ENCODE assay signal across 19 mouse cellular contexts in the genomic region with DNA sequence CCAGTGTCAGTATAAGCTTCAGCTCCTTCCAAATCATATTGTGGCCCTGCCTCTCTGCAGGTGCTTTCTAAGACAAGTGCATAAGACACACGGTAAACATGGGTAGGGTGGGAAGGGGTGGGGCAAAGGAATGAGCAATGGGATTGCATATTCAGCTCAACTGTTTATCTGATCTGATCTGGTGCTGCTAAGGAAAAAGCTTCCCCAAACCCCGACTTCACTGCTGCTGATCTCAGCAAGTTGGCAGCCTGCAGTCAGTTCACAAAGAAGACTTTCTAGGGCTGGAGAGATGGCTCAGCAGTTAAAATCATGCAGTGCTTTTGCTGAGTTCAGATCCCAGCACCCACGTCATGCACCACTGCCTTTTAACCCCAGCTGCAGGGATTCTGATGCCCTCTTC. TPM values are rescaled to one million over a fixed set of nuclear protein-coding genes. Genes with fewer than 3 reads are reported as not detected.
DNase-seq lines count a peak whose midpoint lies in the region; ATAC-seq lines count a peak whose summit lies in the region.
"Had no signal": no experiment of that assay in that cellular context is flagged by ENCODE, and none has a peak within 500 bp of the region (broad histone marks: within the 10 kb centered on the region; RNA-seq: fewer than 3 reads in every experiment).

No protein-coding gene starts in this region.

- no peak overlapping the region for H3K4me3 ChIP-seq in neural tube, embryonic 13.5 days
- H3K4me3 ChIP-seq in intestine, embryonic 15.5 days (replicated peaks), result no peak overlapping the region
- H3K4me3 ChIP-seq: heart, embryonic 12.5 days; limb, embryonic 12.5 days had no signal

- peak; percentile 95 for DNase-seq in heart, adult 11 months
- no peak for DNase-seq in heart, adult 8-10 months (ENCODE audit: low spot score)
- DNase-seq in neural tube, embryonic 10.5 days (ENCODE audit: extremely low spot score, low spot score), result no peak
- DNase-seq in layer of hippocampus, adult 8-10 months (ENCODE audit: low spot score in 2 of 2), result no peak
- no peak for DNase-seq in gastrocnemius, postnatal 14 days
- DNase-seq: adrenal gland, postnatal 14 days; B cell, adult 2 months; cerebellum, postnatal 14 days; gastrocnemius, postnatal 10 days; heart, postnatal 4 days; kidney, postnatal 25 days; layer of hippocampus, postnatal 36 days had no signal

- peak overlapping the region; percentile 80 for H3K27ac ChIP-seq in neural tube, embryonic 13.5 days (replicated peaks)
- peak overlapping the region; percentile 27; the same call in 1 of the 2 replicates for H3K27ac ChIP-seq in intestine, embryonic 15.5 days
- H3K27ac ChIP-seq: limb, embryonic 12.5 days had no signal

- H3K4me2 ChIP-seq in neural tube, embryonic 13.5 days, result no peak overlapping the region
- no peak overlapping the region for H3K4me2 ChIP-seq in intestine, embryonic 15.5 days (replicated peaks)
- H3K4me2 ChIP-seq: heart, embryonic 12.5 days; limb, embryonic 12.5 days had no signal

- H3K9me3 ChIP-seq in neural tube, embryonic 13.5 days, result no peaks in the 10 kb centered on the region
- no peaks in the 10 kb centered on the region for H3K9me3 ChIP-seq in intestine, embryonic 15.5 days
- H3K9me3 ChIP-seq: heart, embryonic 12.5 days; limb, embryonic 12.5 days had no signal

- no peaks in the 10 kb centered on the region for H3K36me3 ChIP-seq in neural tube, embryonic 13.5 days
- H3K36me3 ChIP-seq in intestine, embryonic 15.5 days, result no peaks in the 10 kb centered on the region
- H3K36me3 ChIP-seq: heart, embryonic 12.5 days had no signal

- H3K4me1 ChIP-seq in neural tube, embryonic 13.5 days (replicated peaks), result peaks cover 39% of the 10 kb centered on the region
- H3K4me1 ChIP-seq in intestine, embryonic 15.5 days (replicated peaks), result peaks cover 19% of the 10 kb centered on the region

- 58% methylated on average over 3 of the region's 3 CpGs for WGBS in neural tube, embryonic 13.5 days
- 31% methylated on average over 3 of the region's 3 CpGs for WGBS in intestine, embryonic 15.5 days

- ATAC-seq in neural tube, embryonic 13.5 days (ENCODE audit: low read depth), result no peak
- no peak for ATAC-seq in intestine, embryonic 15.5 days

- H3K27me3 ChIP-seq in neural tube, embryonic 13.5 days, result no peaks in the 10 kb centered on the region
- no peaks in the 10 kb centered on the region for H3K27me3 ChIP-seq in intestine, embryonic 15.5 days (replicated peaks)
- H3K27me3 ChIP-seq: heart, embryonic 12.5 days; limb, embryonic 12.5 days had no signal

- intact Hi-C loops in gastrocnemius, postnatal 14 days (cut with DNase I; ENCODE audit: low total_unique reads), result no loop called here

- no peak overlapping the region for H3K9ac ChIP-seq in neural tube, embryonic 13.5 days
- no peak overlapping the region for H3K9ac ChIP-seq in intestine, embryonic 15.5 days
- H3K9ac ChIP-seq: heart, embryonic 12.5 days; limb, embryonic 12.5 days had no signal

RNA-seq across cellular contexts. Expression of gene Clmp, which starts 24.2 kb away (rescaled TPM):
- 1 to 10 TPM; 3.3 to 4.4 (median 4.0) TPM for total RNA-seq in heart, adult 8-10 months (2022)
- polyA plus RNA-seq in neural tube, embryonic 13.5 days (2015; fragmentation: Nextera tagmentation; extraction: Ambion mirVana), result 51.5 and 52.0 TPM in 2 replicates
- polyA plus RNA-seq in intestine, embryonic 15.5 days (2015; fragmentation: Nextera tagmentation; extraction: Ambion mirVana), result 25.6 and 26.7 TPM in 2 replicates
- total RNA-seq in layer of hippocampus, adult 8-10 months (2022), result 10 to 100 TPM; 24.3 to 28.4 (median 26.3) TPM
- total RNA-seq in gastrocnemius, postnatal 14 days (2021), result 1 to 10 TPM; 7.5 to 8.2 TPM

RNA-seq across cellular contexts. Expression of gene Gm21915, which starts 39.6 kb away (rescaled TPM):
- not detected for total RNA-seq in heart, adult 8-10 months (2022)
- not detected in 2 replicates for polyA plus RNA-seq in neural tube, embryonic 13.5 days (2015; fragmentation: Nextera tagmentation; extraction: Ambion mirVana)
- polyA plus RNA-seq in intestine, embryonic 15.5 days (2015; fragmentation: Nextera tagmentation; extraction: Ambion mirVana), result not detected in 2 replicates
- not detected for total RNA-seq in layer of hippocampus, adult 8-10 months (2022)
- not detected for total RNA-seq in gastrocnemius, postnatal 14 days (2021)
- total RNA-seq: adrenal gland, postnatal 14 days; gastrocnemius, postnatal 10 days; heart, postnatal 4 days; layer of hippocampus, postnatal 36 days had no signal
- polyA plus RNA-seq: embryonic facial prominence, embryonic 11.5 days; heart, embryonic 12.5 days; limb, embryonic 12.5 days; liver, embryonic 16.5 days; testis, adult 2 months had no signal
